Mouse (Mus musculus) embryo, embryonic 10 days (tissue): ENCODE measurements around the gene Mid1.
"Not testable (repeated sequence)": the region's sequence is repeated elsewhere in the genome, so short reads cannot be mapped to it uniquely, and the experiment has no call there.

Experiments used
- DNase-seq: peaks from one replicate; pipeline ENCODE4 v3.0.0-alpha.2; 2015; ENCODE audit warnings: low spot score

Mid1 gene

DNA sequence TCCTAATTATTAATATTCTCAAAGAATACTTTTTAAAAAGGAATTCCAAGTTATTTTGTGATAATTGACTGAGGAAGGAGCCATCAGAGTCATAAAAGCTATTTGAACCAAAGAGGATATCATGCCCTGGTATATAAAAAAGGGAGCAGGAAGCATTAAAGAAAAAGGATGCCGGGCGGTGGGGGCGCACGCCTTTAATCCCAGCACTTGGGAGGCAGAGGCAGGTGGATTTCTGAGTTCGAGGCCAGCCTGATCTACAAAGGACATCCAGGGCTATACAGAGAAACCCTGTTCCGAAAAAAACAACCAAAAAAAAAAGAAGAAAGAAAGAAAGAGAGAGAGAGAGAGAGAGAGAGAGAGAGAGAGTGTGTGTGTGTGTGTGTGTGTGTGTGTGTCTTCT, 286.6 kb downstream of the Mid1 start:
- DNase-seq = not testable (repeated sequence)

DNA sequence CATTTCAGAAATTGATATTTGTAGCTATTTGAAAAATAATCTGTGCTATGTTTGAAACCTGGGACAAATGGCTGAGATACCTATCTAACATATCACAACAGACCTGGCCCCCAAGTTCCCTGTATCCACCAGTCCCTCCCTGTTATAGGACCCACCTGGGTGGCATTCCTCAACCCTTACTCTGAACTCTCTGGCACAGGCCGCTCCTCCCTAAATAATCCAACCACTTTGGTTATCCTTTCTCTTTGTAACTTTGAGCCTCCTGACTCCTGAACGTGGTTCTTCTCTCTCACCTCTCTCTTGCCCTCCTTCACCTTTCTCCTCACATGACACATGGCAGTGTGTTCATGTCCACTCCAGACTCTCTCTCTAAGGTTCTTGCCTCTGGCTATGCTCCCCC, 287.1 kb downstream of the Mid1 start:
- not testable (repeated sequence) for DNase-seq

- DNase-seq = not testable (repeated sequence)
Measured at GRCm38 (mm10) chrX:169972791-169973494, 287.9 kb downstream of the Mid1 start.

DNA sequence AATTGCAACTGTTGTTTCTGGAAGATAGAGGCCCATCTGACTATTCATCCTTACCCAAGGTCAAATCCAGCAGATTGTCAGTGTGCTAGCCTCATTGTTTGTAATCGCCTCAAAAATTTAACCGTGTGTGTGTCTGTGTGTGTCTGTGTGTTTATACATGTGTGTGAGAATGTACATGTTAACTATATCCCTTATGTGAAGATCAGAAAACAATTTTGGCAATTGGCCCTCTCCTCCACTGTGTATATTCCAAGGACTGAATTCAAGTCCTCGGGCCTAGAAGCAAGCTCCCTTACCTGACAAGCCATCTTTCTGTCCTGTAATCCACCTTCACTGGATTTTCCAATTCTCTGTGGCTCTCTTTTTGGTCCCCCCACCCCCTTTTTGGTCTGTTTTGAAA, 288.8 kb downstream of the Mid1 start:
- not testable (repeated sequence) for DNase-seq

DNA sequence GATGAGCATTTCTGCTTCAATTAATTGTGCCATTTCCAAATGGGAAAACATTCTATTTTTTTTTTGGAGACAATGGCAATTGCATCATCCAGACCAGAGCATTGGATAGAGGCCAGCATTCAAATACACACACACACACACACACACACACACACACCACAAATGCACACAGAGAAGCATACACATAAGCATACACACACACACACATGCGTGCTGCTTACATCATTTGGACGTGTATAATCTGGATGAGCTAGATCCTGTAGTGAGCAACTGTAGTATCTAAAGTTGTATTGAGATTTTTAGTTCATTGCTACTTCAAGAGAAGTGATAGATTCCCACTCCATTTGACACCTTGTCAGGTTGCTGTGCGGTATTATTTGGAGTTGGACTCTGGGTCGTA, 289.5 kb downstream of the Mid1 start:
- DNase-seq = not testable (repeated sequence)

DNA sequence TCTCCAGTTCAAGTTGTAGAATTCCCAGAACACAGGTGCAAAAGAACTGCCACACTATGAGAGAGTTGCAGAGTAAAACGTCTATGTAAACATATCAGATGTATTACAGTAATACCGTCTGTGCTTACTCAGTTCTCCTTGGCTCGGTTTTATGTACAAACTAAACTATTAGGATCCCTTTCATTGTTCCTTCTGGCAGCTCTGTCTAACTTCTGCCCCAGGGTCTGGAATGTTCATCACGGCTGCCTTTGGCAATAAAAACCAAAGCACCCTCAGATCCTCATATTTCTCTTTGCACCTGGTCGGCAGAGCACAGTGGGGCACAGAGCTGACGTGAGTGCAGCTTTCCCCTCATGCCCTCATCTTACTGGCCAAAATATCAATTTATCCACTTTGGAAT, 290.0 kb downstream of the Mid1 start:
- peak; percentile 9 for DNase-seq

DNA sequence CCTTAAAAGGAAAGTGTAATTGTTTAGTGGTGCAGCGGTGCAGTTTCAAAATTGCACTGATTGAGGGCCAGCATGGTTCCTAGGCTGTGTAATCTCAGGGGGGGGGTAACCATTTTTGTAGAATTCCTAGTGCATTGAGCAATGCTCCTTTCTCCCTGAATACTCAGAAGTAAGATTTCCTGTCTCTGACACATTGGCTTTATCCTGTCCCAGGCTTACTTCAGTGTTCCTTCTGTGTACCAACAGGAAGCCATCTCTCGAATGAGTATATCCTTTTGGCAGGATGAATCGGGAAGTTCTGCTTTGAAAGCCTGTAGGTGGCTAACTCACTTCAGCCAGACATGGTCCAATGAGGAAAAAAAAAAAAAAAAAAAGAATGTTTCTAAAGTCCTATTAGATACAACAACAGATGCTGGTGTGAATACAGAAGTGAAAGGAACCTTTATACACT, 290.7 kb downstream of the Mid1 start:
- DNase-seq = peak; percentile 11

GRCm38 (mm10) chrX:169976340-169976739, 291.3 kb downstream of the Mid1 start:
- not testable (repeated sequence) for DNase-seq

DNA sequence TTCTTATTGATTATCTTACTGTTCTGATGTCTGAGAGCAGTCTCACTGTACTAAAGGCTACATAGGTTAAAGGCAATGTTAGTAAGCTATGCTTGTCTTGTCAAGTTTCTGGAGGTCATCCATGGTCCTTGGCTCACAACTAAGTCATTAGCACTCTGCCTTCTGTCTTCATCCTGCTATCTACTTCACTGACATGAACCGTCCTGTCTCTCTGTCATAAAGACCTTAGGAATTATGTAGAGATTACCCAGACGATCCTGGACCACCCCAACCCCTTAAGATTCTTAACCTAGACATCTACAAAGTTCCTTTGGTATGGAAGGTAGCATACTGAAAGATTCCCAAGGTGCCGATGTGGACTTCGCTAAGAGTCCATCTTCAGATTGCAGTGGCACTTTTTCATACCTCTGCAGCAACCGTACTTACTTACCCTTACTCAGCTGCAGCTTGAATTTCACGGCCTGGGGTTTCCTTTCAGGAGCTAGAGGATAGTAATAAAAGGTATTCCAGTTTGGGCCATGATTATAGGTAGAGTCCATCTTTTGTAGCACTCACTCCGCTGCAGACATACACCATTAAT, 292.9 kb downstream of the Mid1 start:
- peak; percentile 7 for DNase-seq

DNA sequence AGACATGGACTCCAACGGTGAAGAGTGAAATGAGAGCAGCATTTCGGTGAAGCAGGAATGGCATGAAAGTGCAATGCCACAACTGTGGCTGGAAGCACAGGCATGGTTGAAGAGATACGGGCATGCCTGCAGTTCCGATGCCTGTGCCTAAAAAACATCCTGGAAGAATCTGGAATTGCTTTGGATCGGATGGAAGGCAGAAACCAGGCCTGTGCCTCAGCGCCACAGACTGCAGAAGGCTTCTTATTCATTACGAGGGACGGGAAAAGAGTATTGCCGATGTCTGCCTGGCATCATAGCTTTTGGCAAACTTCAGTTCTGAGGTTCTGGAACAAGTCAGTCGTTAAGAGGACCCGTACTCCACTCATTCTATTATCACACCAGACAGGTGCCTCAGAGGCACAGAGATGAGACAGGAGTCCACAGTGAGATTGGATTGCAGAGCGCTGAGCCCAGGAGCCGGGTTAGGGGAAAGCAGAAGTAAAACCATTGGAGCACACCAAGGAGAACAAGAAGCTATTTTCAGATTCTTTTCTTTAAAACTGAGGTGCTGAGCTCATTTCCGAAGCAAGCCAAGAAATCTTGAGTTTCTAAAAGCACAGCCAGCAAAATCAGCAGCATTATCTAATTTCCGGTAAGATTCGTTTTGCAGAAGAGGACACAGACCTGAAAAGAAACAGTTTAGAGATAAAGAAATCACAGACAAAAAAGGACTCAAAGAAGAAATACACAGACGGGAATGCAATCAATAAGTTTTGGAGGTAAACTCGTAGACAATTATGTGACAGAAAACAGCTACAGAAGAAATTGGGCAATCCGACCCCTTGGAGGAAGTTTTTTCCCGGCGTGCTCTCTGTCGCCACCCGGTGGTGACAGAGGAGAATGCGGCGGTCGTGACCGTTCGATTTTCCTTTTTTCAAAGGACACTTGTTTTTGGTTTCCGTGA, 293.7 kb downstream of the Mid1 start:
- DNase-seq = peak; percentile 66

GRCm38 (mm10) chrX:169979461-169980202, 294.6 kb downstream of the Mid1 start:
- peak; percentile 20 for DNase-seq

DNA sequence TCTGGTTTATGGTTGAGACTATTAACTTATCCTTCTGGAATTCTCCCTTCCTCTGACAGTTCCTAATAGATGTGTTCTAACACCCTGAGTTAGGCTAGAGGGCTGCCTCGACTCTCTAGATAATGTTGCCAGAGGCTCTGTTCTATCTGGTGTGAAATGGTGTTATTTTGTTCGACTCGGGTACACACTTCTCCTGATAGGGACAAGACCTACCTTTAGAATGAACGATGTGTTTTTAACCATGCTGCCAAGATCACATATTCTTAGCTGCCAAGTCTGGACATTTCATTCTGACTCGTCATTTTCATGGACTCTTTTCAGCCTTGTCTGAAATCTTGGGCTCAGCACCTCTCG, 295.2 kb downstream of the Mid1 start:
- DNase-seq = peak; percentile 5

DNA sequence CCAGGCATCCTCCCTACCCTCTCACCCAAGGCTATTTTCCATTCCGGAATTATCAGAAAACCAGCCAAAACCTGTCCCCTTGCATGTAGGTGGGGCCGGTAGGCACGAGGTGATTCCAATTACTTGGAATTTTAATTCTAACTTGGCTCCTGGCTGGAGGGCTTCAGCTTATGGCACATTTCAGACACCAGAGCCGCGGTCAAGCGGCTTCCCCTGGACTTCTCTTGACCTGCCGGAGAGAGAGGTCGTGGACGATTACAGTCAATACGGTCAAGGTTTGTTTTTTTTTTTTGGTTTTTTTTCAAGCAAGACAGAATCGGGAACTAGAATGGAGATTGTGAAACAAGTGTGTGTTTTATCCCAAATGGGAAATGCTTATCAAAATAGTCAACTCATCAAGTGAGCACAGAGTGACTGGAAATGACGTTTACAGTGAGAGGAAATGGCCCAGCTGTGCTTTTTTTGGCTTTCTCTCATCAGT, 295.9 kb downstream of the Mid1 start:
- DNase-seq = peak; percentile 7

GRCm38 (mm10) chrX:169981761-169982181, 296.8 kb downstream of the Mid1 start:
- peak; percentile 28 for DNase-seq

- DNase-seq = peak; percentile 6
Measured at GRCm38 (mm10) chrX:169982606-169983400, 297.8 kb downstream of the Mid1 start.

DNA sequence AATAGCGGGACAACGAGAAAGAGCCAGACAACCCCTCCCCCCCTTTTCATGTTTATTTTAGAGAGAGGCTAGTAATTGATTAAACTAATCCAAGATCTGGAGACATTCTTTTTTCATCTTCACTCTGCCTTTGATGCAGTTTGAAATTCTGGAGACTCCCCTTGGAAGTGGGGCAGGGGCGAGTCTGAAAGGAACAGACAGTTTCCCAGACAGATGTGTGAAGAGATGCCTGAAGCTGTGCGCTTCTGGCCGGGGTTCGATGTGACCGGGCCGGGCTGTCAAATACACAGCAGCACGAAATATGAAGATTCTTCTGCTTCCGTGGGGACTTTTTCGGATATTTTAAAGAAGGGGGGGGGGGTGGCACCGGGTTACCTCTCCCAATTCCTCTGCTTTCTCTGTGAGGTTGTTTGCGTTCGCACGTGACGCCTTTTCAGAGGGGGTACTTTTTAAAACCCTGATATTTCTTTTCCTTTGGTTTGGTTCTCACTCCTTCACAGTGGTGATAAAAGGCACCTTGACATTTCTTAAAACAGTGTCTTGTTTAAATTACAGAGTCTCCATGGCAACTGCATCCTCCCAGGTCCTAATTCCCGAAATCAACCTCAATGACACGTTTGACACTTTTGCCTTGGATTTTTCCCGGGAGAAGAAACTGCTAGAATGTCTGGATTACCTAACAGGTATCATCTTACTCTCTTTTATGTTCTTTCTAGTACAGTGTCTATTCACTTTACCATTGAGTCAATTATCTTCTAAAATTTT, 298.6 kb downstream of the Mid1 start:
- not testable (repeated sequence) for DNase-seq

DNA sequence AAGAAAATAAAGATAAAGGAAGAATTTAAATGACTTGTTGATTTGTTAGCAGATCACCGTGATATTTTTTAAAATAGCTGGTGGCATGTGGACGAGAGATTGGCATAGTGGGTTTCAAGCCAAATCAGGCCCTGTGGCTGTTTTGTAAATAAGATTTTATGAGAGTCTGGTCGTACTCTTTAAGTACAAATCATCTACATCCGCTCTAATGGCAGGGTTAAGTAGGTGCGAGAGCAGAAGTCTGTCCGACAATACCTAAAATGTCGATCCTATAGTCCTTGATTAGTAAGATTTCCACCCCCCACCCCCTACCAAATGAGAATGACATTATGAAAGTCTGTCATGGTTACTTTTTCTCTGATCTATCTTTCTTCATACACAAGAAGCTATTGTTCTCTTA, 299.3 kb downstream of the Mid1 start:
- not testable (repeated sequence) for DNase-seq

GRCm38 (mm10) chrX:169984853-169985252, 299.9 kb downstream of the Mid1 start:
- DNase-seq = peak; percentile 48

- DNase-seq = peak; percentile 21
Measured at GRCm38 (mm10) chrX:169985796-169986195, 300.8 kb downstream of the Mid1 start.
